Mouse (Mus musculus): ENCODE measurements at regions not wholly inside any gene's neighbourhood (a gene's known extent, or its start where the extent isn't known, plus 50 kb on each side); places are given as distances from the start of the nearest gene placed in this dataset.

DNA sequence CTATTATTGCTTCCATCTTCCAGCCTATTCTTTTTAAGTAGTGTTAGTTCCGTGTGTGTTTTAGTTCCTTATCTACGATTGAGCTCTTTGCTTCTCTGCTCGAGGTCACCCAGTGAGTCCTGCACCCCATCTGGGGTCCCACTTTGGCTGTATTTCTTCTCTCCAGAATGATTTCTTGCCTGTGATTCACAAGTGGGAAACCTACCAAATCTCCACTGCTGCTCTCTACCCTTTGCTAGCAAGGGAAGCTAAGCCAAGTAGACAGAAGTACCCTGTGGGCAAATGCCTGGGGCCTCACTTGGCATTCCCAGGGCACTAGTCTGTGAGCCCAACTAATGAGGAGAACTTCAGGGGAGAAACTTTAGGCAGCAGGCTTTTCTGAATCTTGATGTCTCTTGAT, 142.5 kb upstream of the Slc30a5 start:
- no peak for ATAC-seq (ENCODE audit: low FRiP score, low read depth)
- H3K27me3 ChIP-seq (replicated peaks), result no peaks in the 10 kb centered on the region
- H3K4me1 ChIP-seq, result no peaks in the 10 kb centered on the region
- no peak overlapping the region for H3K9ac ChIP-seq
- no peak overlapping the region for H3K4me3 ChIP-seq
- H3K27ac ChIP-seq, result no peak overlapping the region
- 87% methylated on average over 3 of the region's 3 CpGs for WGBS
- H3K36me3 ChIP-seq, result no peaks in the 10 kb centered on the region
- no peaks in the 10 kb centered on the region for H3K9me3 ChIP-seq
- no peak overlapping the region for H3K4me2 ChIP-seq (replicated peaks)

- Histone ChIP-seq H3K27me3 (replicated peaks) (no peaks in the 10 kb centered on the region), H3K36me3 (no peaks in the 10 kb centered on the region), H3K9me3 (no peaks in the 10 kb centered on the region), H3K9ac (no peak overlapping the region), H3K4me3 (no peak overlapping the region), H3K27ac (no peak overlapping the region), H3K4me2 (replicated peaks) (no peak overlapping the region), H3K4me1 (no peaks in the 10 kb centered on the region)
- WGBS, result 83% methylated on average over 2 of the region's 2 CpGs
- no peak for ATAC-seq (ENCODE audit: low FRiP score, low read depth)
Observed at GRCm38 (mm10) chr13:100971080-100972017, 138.1 kb upstream of the Slc30a5 start.

DNA sequence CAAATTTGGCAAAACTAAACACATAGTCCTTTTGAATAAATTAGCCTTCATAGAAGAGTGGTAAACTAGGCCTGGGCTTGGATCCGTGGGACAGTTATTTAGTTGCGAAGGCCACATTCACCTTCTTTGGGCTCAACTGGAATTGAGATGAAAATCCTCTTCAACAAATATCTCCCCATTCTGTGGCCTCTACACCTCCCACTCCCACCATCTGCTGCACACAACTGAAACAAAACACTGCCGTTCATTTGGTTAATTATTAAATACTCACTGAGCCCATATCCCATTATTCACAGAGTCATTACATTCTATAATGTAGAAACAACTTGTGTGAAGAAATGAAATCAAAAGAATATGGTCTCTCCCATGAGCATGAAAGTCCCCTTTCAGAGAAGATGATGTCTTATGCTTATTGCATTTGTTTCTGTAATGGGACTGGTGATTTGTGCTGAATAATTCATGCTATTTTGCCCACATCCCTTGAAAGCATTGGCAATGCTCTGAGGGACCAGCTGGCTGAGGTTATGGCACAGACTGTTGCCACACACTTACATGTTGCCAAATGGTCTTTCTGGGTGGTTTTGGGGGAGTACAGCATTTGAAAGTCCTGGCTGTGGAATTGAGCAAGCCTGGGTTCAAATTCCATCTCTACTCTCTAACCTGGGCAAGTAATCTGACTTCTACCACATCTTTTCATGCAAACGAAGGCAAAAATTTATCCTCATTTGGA, 129.7 kb upstream of the Slc30a5 start:
- no peak for ATAC-seq (ENCODE audit: low FRiP score, low read depth)
- WGBS, result 65% methylated on average over 4 of the region's 4 CpGs
- Histone ChIP-seq H3K27me3 (replicated peaks) (no peaks in the 10 kb centered on the region; the same call in 1 of the 2 replicates), H3K27ac (no peak overlapping the region), H3K9ac (no peak overlapping the region), H3K4me2 (replicated peaks) (no peak overlapping the region), H3K4me3 (no peak overlapping the region), H3K9me3 (no peaks in the 10 kb centered on the region), H3K4me1 (no peaks in the 10 kb centered on the region), H3K36me3 (no peaks in the 10 kb centered on the region)

DNA sequence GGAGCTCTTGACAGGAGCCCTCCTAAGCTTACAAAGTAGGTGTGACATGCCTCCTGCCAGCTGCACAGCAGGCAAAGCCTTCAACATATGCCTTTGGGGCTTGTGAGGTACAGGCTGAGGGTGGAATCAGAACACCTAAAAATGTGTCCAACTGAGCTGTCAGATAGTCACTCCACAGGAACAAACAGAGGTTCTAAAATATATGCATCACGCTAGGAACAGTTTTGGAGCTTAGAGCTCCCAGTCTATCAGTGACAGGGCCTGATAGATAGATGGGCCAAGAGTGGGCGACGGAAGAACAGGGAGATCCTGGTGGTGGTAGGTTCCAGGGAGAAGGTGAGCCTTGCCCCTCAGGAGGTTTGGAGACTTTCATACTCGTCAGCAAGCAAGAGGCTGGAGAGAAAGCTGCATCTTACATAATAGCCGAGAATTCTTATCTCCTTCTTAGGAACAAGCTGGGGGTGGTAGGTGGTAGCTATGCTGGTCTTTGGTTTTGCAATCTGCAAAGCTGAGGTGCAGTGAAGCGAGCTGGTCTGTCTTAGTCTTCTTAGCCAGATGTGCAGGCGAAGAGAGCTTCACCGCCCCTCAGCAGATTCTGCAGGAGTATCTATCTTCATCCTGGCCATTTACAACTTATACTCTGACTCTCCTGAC, 121.5 kb upstream of the Slc30a5 start:
- no peak overlapping the region for H3K27ac ChIP-seq
- H3K4me1 ChIP-seq, result peaks cover 5% of the 10 kb centered on the region; the same call in 1 of the 2 replicates
- H3K9ac ChIP-seq, result no peak overlapping the region
- H3K36me3 ChIP-seq, result no peaks in the 10 kb centered on the region
- no peaks in the 10 kb centered on the region for H3K9me3 ChIP-seq
- WGBS, result 87% methylated on average over 8 of the region's 8 CpGs
- H3K4me3 ChIP-seq, result no peak overlapping the region
- H3K27me3 ChIP-seq (replicated peaks), result no peaks in the 10 kb centered on the region; the same call in 1 of the 2 replicates
- ATAC-seq (ENCODE audit: low FRiP score, low read depth), result no peak
- H3K4me2 ChIP-seq (replicated peaks), result no peak overlapping the region

DNA sequence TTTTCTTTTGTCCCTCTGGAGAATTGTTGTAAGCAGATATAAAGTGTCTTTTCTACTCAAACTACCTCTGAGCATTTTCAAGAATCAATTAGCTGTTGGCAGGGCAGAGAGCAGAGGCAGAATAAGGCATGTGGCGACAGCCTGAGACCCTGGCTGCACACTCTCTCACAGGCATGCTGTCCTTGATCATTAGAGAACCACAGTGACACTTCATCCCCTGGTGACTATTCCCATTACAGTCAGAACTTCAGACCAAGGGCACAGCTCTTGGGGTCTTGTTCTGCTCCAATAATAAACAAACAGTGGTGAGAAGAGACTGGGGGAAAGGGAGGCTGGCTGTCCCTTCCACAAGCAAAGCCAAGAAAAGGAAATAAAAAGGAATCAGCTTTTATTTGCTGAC, 120.9 kb upstream of the Slc30a5 start:
- WGBS, result 69% methylated on average over 1 of the region's 1 CpGs

GRCm38 (mm10) chr13:100951185-100951508, 117.9 kb upstream of the Slc30a5 start:
- Histone ChIP-seq H3K4me2 (replicated peaks) (no peak overlapping the region), H3K4me3 (no peak overlapping the region), H3K9ac (no peak overlapping the region), H3K36me3 (no peaks in the 10 kb centered on the region), H3K9me3 (no peaks in the 10 kb centered on the region), H3K4me1 (peaks cover 5% of the 10 kb centered on the region; the same call in 1 of the 2 replicates), H3K27ac (no peak overlapping the region), H3K27me3 (replicated peaks) (no peaks in the 10 kb centered on the region)
- 86% methylated on average over 1 of the region's 1 CpGs for WGBS
- no peak for ATAC-seq (ENCODE audit: low FRiP score, low read depth)

More for the DNA sequence above, 120.9 kb upstream of the Slc30a5 start:
- H3K9me3 ChIP-seq, result no peaks in the 10 kb centered on the region
- no peak for ATAC-seq (ENCODE audit: low FRiP score, low read depth)
- no peaks in the 10 kb centered on the region; the same call in 1 of the 2 replicates for H3K27me3 ChIP-seq (replicated peaks)
- no peak overlapping the region for H3K4me2 ChIP-seq (replicated peaks)
- no peak overlapping the region for H3K27ac ChIP-seq
- H3K4me1 ChIP-seq, result peaks cover 5% of the 10 kb centered on the region; the same call in 1 of the 2 replicates
- no peaks in the 10 kb centered on the region for H3K36me3 ChIP-seq
- no peak overlapping the region for H3K4me3 ChIP-seq
- H3K9ac ChIP-seq, result no peak overlapping the region

DNA sequence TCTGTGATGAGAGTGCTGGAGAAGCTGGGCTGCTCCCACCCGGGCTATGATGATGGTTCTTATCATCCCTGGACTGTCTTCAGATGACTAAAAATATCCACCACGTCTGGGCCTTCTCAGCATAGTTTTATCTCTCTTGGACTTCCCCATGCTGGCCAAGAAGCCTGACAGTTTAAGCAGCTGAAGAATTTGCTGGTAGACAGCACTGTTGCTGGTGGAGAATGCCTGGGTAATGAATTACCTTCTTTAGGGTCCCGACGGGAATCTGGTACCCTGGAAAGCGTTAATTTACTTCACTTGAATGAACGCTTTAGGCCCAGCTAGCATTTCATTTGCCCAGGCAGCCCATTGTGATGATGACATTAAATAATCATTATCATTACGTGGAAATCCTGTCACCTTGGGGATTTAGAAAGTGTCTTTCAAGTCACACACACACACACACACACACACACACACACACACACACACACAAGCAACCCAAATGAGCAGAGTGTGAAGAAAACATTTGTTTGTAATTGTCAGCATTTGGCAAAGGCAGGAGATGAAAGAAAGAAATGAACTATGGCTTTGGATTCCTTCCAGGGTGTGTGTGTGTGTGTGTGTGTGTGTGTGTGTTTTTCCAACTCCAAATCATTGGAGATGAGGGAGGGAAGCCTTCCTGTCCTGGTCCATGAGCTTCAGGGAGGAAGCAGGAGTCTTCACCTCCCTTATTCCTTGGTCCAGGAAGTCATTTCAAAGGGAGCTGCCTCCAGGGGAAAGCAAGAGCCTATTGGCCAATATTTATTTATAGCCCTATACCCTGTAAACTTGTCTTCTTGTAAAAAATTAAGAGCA, 117.3 kb upstream of the Slc30a5 start:
- WGBS, result 24% methylated on average over 7 of the region's 7 CpGs
- H3K27ac ChIP-seq, result no peak overlapping the region
- no peak for ATAC-seq (ENCODE audit: low FRiP score, low read depth)

GRCm38 (mm10) chr13:100943206-100943848, 110.1 kb upstream of the Slc30a5 start:
- Histone ChIP-seq H3K27ac (no peak overlapping the region), H3K4me2 (replicated peaks) (no peak overlapping the region), H3K27me3 (replicated peaks) (no peaks in the 10 kb centered on the region), H3K9ac (no peak overlapping the region), H3K9me3 (no peaks in the 10 kb centered on the region), H3K4me1 (no peaks in the 10 kb centered on the region), H3K4me3 (no peak overlapping the region), H3K36me3 (no peaks in the 10 kb centered on the region)
- 63% methylated on average over 5 of the region's 5 CpGs for WGBS
- ATAC-seq (ENCODE audit: low FRiP score, low read depth), result no peak

More for the DNA sequence above, 117.3 kb upstream of the Slc30a5 start:
- Histone ChIP-seq H3K27me3 (replicated peaks) (no peaks in the 10 kb centered on the region), H3K36me3 (no peaks in the 10 kb centered on the region), H3K9me3 (no peaks in the 10 kb centered on the region), H3K4me3 (no peak overlapping the region), H3K4me2 (replicated peaks) (no peak overlapping the region), H3K9ac (no peak overlapping the region), H3K4me1 (peaks cover 5% of the 10 kb centered on the region; the same call in 1 of the 2 replicates)

DNA sequence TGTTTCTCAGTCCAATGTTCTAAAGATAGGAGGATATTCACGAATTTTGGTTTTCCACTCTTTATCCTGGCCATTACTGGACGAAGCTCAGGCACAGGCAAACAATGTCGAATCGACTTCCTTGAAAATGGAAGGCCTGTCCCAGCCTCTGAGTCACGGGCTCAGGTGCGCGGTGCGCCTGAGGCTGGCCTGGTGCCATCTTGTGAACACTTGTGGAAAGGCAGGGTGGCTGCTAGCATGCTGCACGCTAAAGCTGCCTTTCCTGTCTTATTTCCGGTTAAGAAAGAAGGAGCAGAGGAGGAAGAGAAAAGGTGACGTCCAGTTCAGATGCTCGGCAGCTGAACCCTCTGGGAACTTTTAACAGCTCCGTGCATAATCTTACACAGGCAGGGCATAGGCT, 107.6 kb upstream of the Slc30a5 start:
- Histone ChIP-seq H3K4me1 (no peaks in the 10 kb centered on the region), H3K27me3 (replicated peaks) (no peaks in the 10 kb centered on the region), H3K27ac (no peak overlapping the region), H3K9ac (no peak overlapping the region), H3K36me3 (no peaks in the 10 kb centered on the region), H3K9me3 (no peaks in the 10 kb centered on the region), H3K4me2 (replicated peaks) (no peak overlapping the region), H3K4me3 (no peak overlapping the region)
- no peak for ATAC-seq (ENCODE audit: low FRiP score, low read depth)
- WGBS, result 84% methylated on average over 13 of the region's 13 CpGs

GRCm38 (mm10) chr13:100939677-100940076, 106.5 kb upstream of the Slc30a5 start:
- peak; percentile 25; the same call in 1 of the 2 replicates for ATAC-seq (ENCODE audit: low FRiP score, low read depth)
- Histone ChIP-seq H3K9ac (no peak overlapping the region), H3K36me3 (no peaks in the 10 kb centered on the region), H3K27ac (no peak overlapping the region), H3K9me3 (no peaks in the 10 kb centered on the region), H3K27me3 (replicated peaks) (no peaks in the 10 kb centered on the region), H3K4me1 (no peaks in the 10 kb centered on the region), H3K4me2 (replicated peaks) (no peak overlapping the region), H3K4me3 (no peak overlapping the region)
- WGBS, result 38% methylated on average over 4 of the region's 4 CpGs

- no peak overlapping the region for H3K27ac ChIP-seq
- ATAC-seq (ENCODE audit: low FRiP score, low read depth), result no peak
- WGBS, result 93% methylated on average over 8 of the region's 8 CpGs
- H3K4me3 ChIP-seq, result no peak overlapping the region
- H3K4me2 ChIP-seq (replicated peaks), result no peak overlapping the region
- H3K27me3 ChIP-seq (replicated peaks), result no peaks in the 10 kb centered on the region
- H3K9me3 ChIP-seq, result no peaks in the 10 kb centered on the region
- no peaks in the 10 kb centered on the region for H3K36me3 ChIP-seq
- H3K4me1 ChIP-seq, result no peaks in the 10 kb centered on the region
- H3K9ac ChIP-seq, result no peak overlapping the region
Observed at GRCm38 (mm10) chr13:100933265-100933664, 100.0 kb upstream of the Slc30a5 start.

Data from neural tube, embryonic 12.5 days (tissue).